Mouse (Mus musculus): Measurements from ENCODE around the gene Plce1. TPM values are rescaled to one million over a fixed set of nuclear protein-coding genes. Genes with fewer than 3 reads are reported as not detected.

The Plce1 gene
- total and polyA plus RNA-seq, 2 experiments from 2014 or later, result 5.2 to 10.0 TPM

- DNase-seq (ENCODE audit: low spot score), result no peak
- TF ChIP-seq CTCF (IDR thresholded peaks at IDR 0.05; ENCODE audit: low read depth), result no peak
- no peaks in the 10 kb centered on the region for H3K4me1 ChIP-seq (ENCODE audit: insufficient read depth, low read length)
- no peaks in the 10 kb centered on the region for H3K27me3 ChIP-seq (ENCODE audit: insufficient read depth, low read length)
- no peak overlapping the region for H3K9ac ChIP-seq (replicated peaks; ENCODE audit: low read length)
- H3K9me3 ChIP-seq (ENCODE audit: low read length), result no peaks in the 10 kb centered on the region
- no peak overlapping the region for H3K4me3 ChIP-seq (ENCODE audit: low read length)
- 89% methylated on average over 6 of the region's 6 CpGs for WGBS
- no peak overlapping the region for H3K4me2 ChIP-seq (ENCODE audit: low read depth, low read length)
- peaks cover 18% of the 10 kb centered on the region; the same call in 1 of the 2 replicates for H3K36me3 ChIP-seq (ENCODE audit: insufficient read depth, low read length)
- ATAC-seq, result no peak
- H3K27ac ChIP-seq, result no peak overlapping the region
Measured at GRCm38 (mm10) chr19:38787756-38788155, 306.8 kb downstream of the Plce1 start.

GRCm38 (mm10) chr19:38793563-38794045, 312.7 kb downstream of the Plce1 start:
- no peaks in the 10 kb centered on the region for H3K9me3 ChIP-seq (ENCODE audit: low read length)
- H3K27ac ChIP-seq, result no peak overlapping the region
- H3K4me3 ChIP-seq (ENCODE audit: low read length), result no peak overlapping the region
- no peak for TF ChIP-seq CTCF (IDR thresholded peaks at IDR 0.05; ENCODE audit: low read depth)
- no peak for ATAC-seq
- H3K36me3 ChIP-seq (ENCODE audit: insufficient read depth, low read length), result peaks cover 60% of the 10 kb centered on the region
- no peak overlapping the region for H3K9ac ChIP-seq (replicated peaks; ENCODE audit: low read length)
- no peaks in the 10 kb centered on the region for H3K27me3 ChIP-seq (ENCODE audit: insufficient read depth, low read length)
- no peaks in the 10 kb centered on the region for H3K4me1 ChIP-seq (ENCODE audit: insufficient read depth, low read length)
- DNase-seq (ENCODE audit: low spot score), result no peak
- no peak overlapping the region for H3K4me2 ChIP-seq (ENCODE audit: low read depth, low read length)
- 91% methylated on average over 7 of the region's 7 CpGs for WGBS

GRCm38 (mm10) chr19:38796546-38796945, 315.6 kb downstream of the Plce1 start:
- Histone ChIP-seq H3K4me2 (ENCODE audit: low read depth, low read length) (no peak overlapping the region), H3K27me3 (ENCODE audit: insufficient read depth, low read length) (no peaks in the 10 kb centered on the region), H3K9ac (replicated peaks; ENCODE audit: low read length) (no peak overlapping the region), H3K36me3 (ENCODE audit: insufficient read depth, low read length) (peaks cover 62% of the 10 kb centered on the region), H3K4me1 (ENCODE audit: insufficient read depth, low read length) (no peaks in the 10 kb centered on the region), H3K9me3 (ENCODE audit: low read length) (no peaks in the 10 kb centered on the region), H3K4me3 (ENCODE audit: low read length) (no peak overlapping the region), H3K27ac (no peak overlapping the region)
- TF ChIP-seq CTCF (IDR thresholded peaks at IDR 0.05; ENCODE audit: low read depth), result no peak
- ATAC-seq, result no peak
- WGBS, result 82% methylated on average over 5 of the region's 5 CpGs
- DNase-seq (ENCODE audit: low spot score), result no peak

GRCm38 (mm10) chr19:38798291-38798690, 317.4 kb downstream of the Plce1 start:
- 85% methylated on average over 1 of the region's 1 CpGs for WGBS
- Histone ChIP-seq H3K9ac (replicated peaks; ENCODE audit: low read length) (no peak overlapping the region), H3K36me3 (ENCODE audit: insufficient read depth, low read length) (peaks cover 51% of the 10 kb centered on the region), H3K27ac (no peak overlapping the region), H3K27me3 (ENCODE audit: insufficient read depth, low read length) (no peaks in the 10 kb centered on the region), H3K4me3 (ENCODE audit: low read length) (no peak overlapping the region), H3K4me1 (ENCODE audit: insufficient read depth, low read length) (no peaks in the 10 kb centered on the region), H3K4me2 (ENCODE audit: low read depth, low read length) (no peak overlapping the region), H3K9me3 (ENCODE audit: low read length) (no peaks in the 10 kb centered on the region)
- ATAC-seq (no peak), DNase-seq (ENCODE audit: low spot score) (no peak)
- TF ChIP-seq CTCF (IDR thresholded peaks at IDR 0.05; ENCODE audit: low read depth), result no peak

- H3K4me1 ChIP-seq (ENCODE audit: insufficient read depth, low read length), result no peaks in the 10 kb centered on the region
- no peaks in the 10 kb centered on the region for H3K27me3 ChIP-seq (ENCODE audit: insufficient read depth, low read length)
- no peak overlapping the region for H3K9ac ChIP-seq (replicated peaks; ENCODE audit: low read length)
- H3K27ac ChIP-seq, result no peak overlapping the region
- no peak overlapping the region for H3K4me3 ChIP-seq (ENCODE audit: low read length)
- 71% methylated on average over 6 of the region's 6 CpGs for WGBS
- no peak overlapping the region for H3K4me2 ChIP-seq (ENCODE audit: low read depth, low read length)
- TF ChIP-seq CTCF (IDR thresholded peaks at IDR 0.05; ENCODE audit: low read depth), result no peak
- H3K36me3 ChIP-seq (ENCODE audit: insufficient read depth, low read length), result peaks cover 46% of the 10 kb centered on the region
- H3K9me3 ChIP-seq (ENCODE audit: low read length), result no peaks in the 10 kb centered on the region
- DNase-seq (ENCODE audit: low spot score), result peak; percentile 35
- no peak for ATAC-seq
Measured at GRCm38 (mm10) chr19:38798801-38799200, 317.9 kb downstream of the Plce1 start.

- no peak for ATAC-seq
- 39% methylated on average over 8 of the region's 8 CpGs for WGBS
- peaks cover 14% of the 10 kb centered on the region; the same call in 1 of the 2 replicates for H3K36me3 ChIP-seq (ENCODE audit: insufficient read depth, low read length)
- H3K4me3 ChIP-seq (ENCODE audit: low read length), result peak overlapping the region; percentile 86
- no peaks in the 10 kb centered on the region for H3K9me3 ChIP-seq (ENCODE audit: low read length)
- peak overlapping the region; percentile 60 for H3K9ac ChIP-seq (replicated peaks; ENCODE audit: low read length)
- no peaks in the 10 kb centered on the region for H3K27me3 ChIP-seq (ENCODE audit: insufficient read depth, low read length)
- no peak overlapping the region for H3K27ac ChIP-seq
- TF ChIP-seq CTCF (IDR thresholded peaks at IDR 0.05; ENCODE audit: low read depth), result no peak
- peak overlapping the region; percentile 76 for H3K4me2 ChIP-seq (ENCODE audit: low read depth, low read length)
- DNase-seq (ENCODE audit: low spot score), result no peak
- no peaks in the 10 kb centered on the region for H3K4me1 ChIP-seq (ENCODE audit: insufficient read depth, low read length)
Measured at GRCm38 (mm10) chr19:38818191-38818590, 337.3 kb downstream of the Plce1 start.

- Histone ChIP-seq H3K4me1 (ENCODE audit: insufficient read depth, low read length) (no peaks in the 10 kb centered on the region), H3K27me3 (ENCODE audit: insufficient read depth, low read length) (no peaks in the 10 kb centered on the region), H3K27ac (peak within 1 kb of the TSS; percentile 65), H3K36me3 (ENCODE audit: insufficient read depth, low read length) (peaks cover 12% of the 10 kb centered on the region; the same call in 1 of the 2 replicates), H3K4me3 (ENCODE audit: low read length) (peak within 1 kb of the TSS; percentile 86), H3K9me3 (ENCODE audit: low read length) (no peaks in the 10 kb centered on the region), H3K4me2 (ENCODE audit: low read depth, low read length) (peak within 1 kb of the TSS; percentile 76), H3K9ac (replicated peaks; ENCODE audit: low read length) (peak within 1 kb of the TSS; percentile 60)
- WGBS, result 2% methylated on average over 38 of the region's 38 CpGs
- peak; percentile 99 for ATAC-seq
- TF ChIP-seq CTCF (IDR thresholded peaks at IDR 0.05; ENCODE audit: low read depth), result peak; percentile 98
- peak; percentile 95 for DNase-seq (ENCODE audit: low spot score)
Measured at GRCm38 (mm10) chr19:38818766-38819426, 338.0 kb downstream of the Plce1 start, which contains the start of gene Noc3l. Gene Noc3l (minus strand): TSS chr19:38819237.
